Mouse (Mus musculus): ENCODE data around the gene Ing5.
"Not testable (repeated sequence)": the region's sequence is repeated elsewhere in the genome, so short reads cannot be mapped to it uniquely, and the experiment has no call there.

Gene Ing5

DNA sequence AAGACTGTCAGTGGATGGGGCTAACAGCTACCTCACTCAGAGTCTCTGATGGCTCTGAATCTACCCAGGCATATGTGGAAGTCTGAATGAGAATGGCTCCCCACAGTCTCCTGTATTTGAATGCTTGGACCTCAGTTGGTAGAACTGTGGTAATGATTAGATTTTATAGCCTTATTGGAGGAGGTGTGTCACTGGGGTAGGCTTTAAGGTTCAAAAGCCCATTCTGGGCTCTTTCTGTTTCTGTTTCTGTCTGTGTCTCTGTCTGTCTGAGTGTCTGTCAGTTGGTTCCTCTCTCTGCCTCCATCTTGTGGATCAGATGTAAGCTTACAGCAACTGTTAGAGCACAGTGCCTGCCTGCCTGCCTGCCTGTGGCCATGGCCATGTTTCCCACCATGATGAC is 55.9 kb downstream of the Ing5 start:
- no peak for DNase-seq (ENCODE audit: low spot score in 2 of 2)

DNA sequence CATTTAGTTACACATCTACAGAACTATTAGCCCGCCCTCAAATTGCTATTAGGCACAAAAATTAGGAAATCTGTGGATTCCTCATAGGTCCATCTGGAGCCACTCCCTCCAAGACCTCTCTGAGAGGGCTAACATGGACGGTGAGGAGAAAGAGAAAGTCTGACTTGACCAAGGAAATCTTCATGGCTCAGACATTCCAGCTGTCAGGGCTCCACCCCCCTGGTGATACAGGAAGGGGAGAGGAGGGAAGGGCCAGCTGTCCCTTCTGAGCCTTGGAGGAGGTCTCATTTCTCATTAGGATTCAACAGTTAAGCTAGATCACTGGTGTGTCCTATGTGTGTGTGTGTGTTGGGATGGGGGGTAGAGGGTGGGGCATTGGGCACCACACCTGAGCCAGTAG is 57.3 kb downstream of the Ing5 start, which contains the start of gene Gal3st2:
Gal3st2 (plus strand) TSS at position 259 of the 400 bp plus-strand sequence.
- not testable (repeated sequence) for DNase-seq (ENCODE audit: low spot score in 2 of 2)

All from frontal cortex, postnatal 36 days (tissue).